Mouse (Mus musculus): Measurements from ENCODE around the gene Arl8a. TPM values are rescaled to one million over a fixed set of nuclear protein-coding genes. Genes with fewer than 3 reads are reported as not detected.

Arl8a gene
- polyA plus RNA-seq, 1 experiment = 51.4 TPM

DNA sequence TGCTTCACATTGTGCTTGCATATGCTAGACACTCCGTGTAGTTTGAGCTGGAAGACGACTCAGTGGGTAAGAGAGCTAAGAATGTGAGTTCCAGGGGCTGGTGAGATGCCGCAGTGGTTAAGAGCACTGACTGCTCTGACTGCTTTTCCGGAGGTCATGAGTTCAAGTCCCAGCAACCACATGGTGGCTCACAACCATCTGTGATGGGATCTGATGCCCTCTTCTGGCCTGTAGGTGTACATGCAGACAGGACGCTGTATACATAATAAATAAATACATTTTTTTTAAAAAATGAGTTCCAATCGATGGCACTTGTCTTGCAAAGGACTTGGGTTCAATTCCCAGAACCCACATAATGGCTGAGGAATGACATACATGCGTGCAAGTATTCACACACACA is 24.6 kb downstream of the Arl8a start:
- no peaks in the 10 kb centered on the region for H3K36me3 ChIP-seq (ENCODE audit: control insufficient read depth, insufficient read depth)
- no peak for TF ChIP-seq CEBPB (IDR thresholded peaks at IDR 0.05; ENCODE audit: low read depth)
- TF ChIP-seq MYOD1 (IDR thresholded peaks at IDR 0.05; ENCODE audit: control insufficient read depth, insufficient read length, low read depth) = no peak
- no peak for TF ChIP-seq MAX (IDR thresholded peaks at IDR 0.05)
- no peak for TF ChIP-seq MYOG (IDR thresholded peaks at IDR 0.05; ENCODE audit: control insufficient read depth, extremely low read depth, insufficient read length)
- TF ChIP-seq FOSL1 (IDR thresholded peaks at IDR 0.05; ENCODE audit: insufficient read depth, low read length, poor library complexity, severe bottlenecking) = no peak
- TF ChIP-seq CTCF (IDR thresholded peaks at IDR 0.05; ENCODE audit: control insufficient read depth, insufficient read depth, insufficient read length) = no peak
- TF ChIP-seq USF1 (IDR thresholded peaks at IDR 0.05; ENCODE audit: low read depth) = no peak
- H3K27me3 ChIP-seq (ENCODE audit: control insufficient read depth, insufficient read depth, insufficient read length) = peaks cover 3% of the 10 kb centered on the region
- no peaks in the 10 kb centered on the region for H3K79me2 ChIP-seq (ENCODE audit: control insufficient read depth, insufficient read depth)
- H3ac ChIP-seq (ENCODE audit: control insufficient read depth, insufficient read length, low read depth) = no peak overlapping the region
- H3K4me3 ChIP-seq (ENCODE audit: insufficient read depth, poor library complexity, severe bottlenecking) = no peak overlapping the region
- H3K79me3 ChIP-seq (ENCODE audit: low read depth) = no peaks in the 10 kb centered on the region

DNA sequence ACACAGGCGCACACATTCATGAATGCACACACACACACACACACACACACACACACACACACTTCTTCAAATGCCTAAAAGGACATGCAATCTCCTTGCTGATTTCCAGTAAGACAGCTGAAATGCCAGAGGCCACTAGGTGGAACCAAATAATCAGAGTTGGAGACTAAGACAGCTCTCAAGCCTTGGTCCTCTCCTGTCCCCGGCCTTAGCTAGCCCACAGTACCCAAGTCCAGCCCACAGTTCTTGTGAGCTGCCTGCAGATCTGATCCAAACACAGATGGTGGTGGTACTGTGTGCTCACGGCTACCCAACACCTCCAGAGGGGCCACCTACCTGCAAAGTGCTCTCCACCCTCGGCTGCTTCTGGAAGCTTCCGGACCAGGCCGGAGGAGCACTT is 25.4 kb downstream of the Arl8a start:
- Histone ChIP-seq H3K36me3 (ENCODE audit: control insufficient read depth, insufficient read depth) (no peaks in the 10 kb centered on the region), H3ac (ENCODE audit: control insufficient read depth, insufficient read length, low read depth) (no peak overlapping the region), H3K79me2 (ENCODE audit: control insufficient read depth, insufficient read depth) (no peaks in the 10 kb centered on the region), H3K27me3 (ENCODE audit: control insufficient read depth, insufficient read depth, insufficient read length) (peaks cover 2% of the 10 kb centered on the region), H3K4me3 (ENCODE audit: insufficient read depth, poor library complexity, severe bottlenecking) (no peak overlapping the region), H3K79me3 (ENCODE audit: low read depth) (no peaks in the 10 kb centered on the region)
- TF ChIP-seq MAX (IDR thresholded peaks at IDR 0.05) (no peak), MYOG (IDR thresholded peaks at IDR 0.05; ENCODE audit: control insufficient read depth, extremely low read depth, insufficient read length) (no peak), MYOD1 (IDR thresholded peaks at IDR 0.05; ENCODE audit: control insufficient read depth, insufficient read length, low read depth) (no peak), FOSL1 (IDR thresholded peaks at IDR 0.05; ENCODE audit: insufficient read depth, low read length, poor library complexity, severe bottlenecking) (no peak), USF1 (IDR thresholded peaks at IDR 0.05; ENCODE audit: low read depth) (no peak), CTCF (IDR thresholded peaks at IDR 0.05; ENCODE audit: control insufficient read depth, insufficient read depth, insufficient read length) (no peak), CEBPB (IDR thresholded peaks at IDR 0.05; ENCODE audit: low read depth) (no peak)

DNA sequence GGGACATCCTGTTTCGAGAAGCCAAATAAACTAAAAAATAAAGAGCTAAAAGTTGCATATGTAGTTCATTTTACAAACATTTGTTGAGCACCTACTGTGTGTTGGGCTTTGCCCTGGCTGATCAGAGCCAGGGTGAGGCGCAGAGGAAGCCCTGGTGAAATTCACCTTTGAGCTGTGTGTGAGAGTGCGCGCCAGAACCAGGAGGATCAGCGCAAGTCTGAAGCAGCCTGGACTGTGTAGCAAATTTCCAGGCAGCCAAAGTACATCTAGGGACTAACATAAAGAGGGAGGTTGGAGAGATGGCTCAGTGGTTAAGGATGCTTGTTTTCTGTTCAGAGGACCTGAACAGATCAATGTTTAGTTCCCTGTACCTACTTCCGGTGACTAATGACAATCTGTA is 26.7 kb downstream of the Arl8a start:
- H3ac ChIP-seq (ENCODE audit: control insufficient read depth, insufficient read length, low read depth) = no peak overlapping the region
- H3K4me3 ChIP-seq (ENCODE audit: insufficient read depth, poor library complexity, severe bottlenecking) = no peak overlapping the region
- H3K27me3 ChIP-seq (ENCODE audit: control insufficient read depth, insufficient read depth, insufficient read length) = no peaks in the 10 kb centered on the region
- H3K79me2 ChIP-seq (ENCODE audit: control insufficient read depth, insufficient read depth) = no peaks in the 10 kb centered on the region
- TF ChIP-seq MYOD1 (IDR thresholded peaks at IDR 0.05; ENCODE audit: control insufficient read depth, insufficient read length, low read depth) (no peak), CEBPB (IDR thresholded peaks at IDR 0.05; ENCODE audit: low read depth) (no peak), MYOG (IDR thresholded peaks at IDR 0.05; ENCODE audit: control insufficient read depth, extremely low read depth, insufficient read length) (no peak), USF1 (IDR thresholded peaks at IDR 0.05; ENCODE audit: low read depth) (no peak), MAX (IDR thresholded peaks at IDR 0.05) (no peak), CTCF (IDR thresholded peaks at IDR 0.05; ENCODE audit: control insufficient read depth, insufficient read depth, insufficient read length) (no peak), FOSL1 (IDR thresholded peaks at IDR 0.05; ENCODE audit: insufficient read depth, low read length, poor library complexity, severe bottlenecking) (no peak)
- H3K36me3 ChIP-seq (ENCODE audit: control insufficient read depth, insufficient read depth) = no peaks in the 10 kb centered on the region
- H3K79me3 ChIP-seq (ENCODE audit: low read depth) = no peaks in the 10 kb centered on the region

DNA sequence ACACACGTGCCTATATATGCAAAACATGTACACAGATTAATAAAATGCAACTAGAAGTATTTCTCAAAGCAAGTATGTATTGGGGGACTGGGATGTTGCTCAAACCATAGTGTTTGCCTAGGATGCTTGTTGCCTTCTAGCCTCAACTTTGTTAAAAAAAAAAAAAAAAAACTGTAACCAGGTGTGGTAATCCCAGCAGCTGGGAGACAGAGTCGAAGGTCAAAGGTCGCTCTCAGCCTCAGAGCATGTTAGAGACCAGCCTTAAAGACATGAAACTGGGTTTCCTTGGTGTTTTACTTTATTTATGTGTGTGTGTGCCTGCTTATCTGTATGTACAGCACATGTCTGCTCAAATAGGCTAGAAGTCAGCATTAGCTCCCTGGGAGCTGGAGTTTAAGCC is 28.6 kb downstream of the Arl8a start:
- Histone ChIP-seq H3K27me3 (ENCODE audit: control insufficient read depth, insufficient read depth, insufficient read length) (no peaks in the 10 kb centered on the region), H3K79me3 (ENCODE audit: low read depth) (no peaks in the 10 kb centered on the region), H3ac (ENCODE audit: control insufficient read depth, insufficient read length, low read depth) (no peak overlapping the region), H3K4me3 (ENCODE audit: insufficient read depth, poor library complexity, severe bottlenecking) (no peak overlapping the region), H3K36me3 (ENCODE audit: control insufficient read depth, insufficient read depth) (no peaks in the 10 kb centered on the region), H3K79me2 (ENCODE audit: control insufficient read depth, insufficient read depth) (no peaks in the 10 kb centered on the region)
- TF ChIP-seq CEBPB (IDR thresholded peaks at IDR 0.05; ENCODE audit: low read depth) (no peak), USF1 (IDR thresholded peaks at IDR 0.05; ENCODE audit: low read depth) (no peak)

DNA sequence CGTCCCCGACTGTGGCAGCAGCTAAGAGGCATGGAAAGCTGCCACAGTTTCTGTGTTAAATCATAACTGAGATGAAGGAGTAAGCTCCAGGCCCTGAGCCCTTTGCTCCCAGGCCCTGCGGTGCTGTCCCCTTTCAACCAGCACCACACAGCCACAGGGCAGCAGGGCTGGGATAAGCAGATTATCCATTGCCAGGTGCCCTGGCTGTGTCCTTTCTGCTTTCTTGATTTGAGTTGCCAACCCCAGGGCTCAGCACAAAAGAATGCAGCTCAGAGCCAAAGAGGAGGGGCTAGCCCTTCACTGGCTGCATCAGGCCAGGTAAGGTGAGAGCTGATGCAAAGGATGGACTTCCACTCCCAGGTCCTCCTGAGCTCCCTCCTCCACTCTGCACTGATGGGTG is 31.1 kb downstream of the Arl8a start:
- Histone ChIP-seq H3K36me3 (ENCODE audit: control insufficient read depth, insufficient read depth) (no peaks in the 10 kb centered on the region), H3K79me2 (ENCODE audit: control insufficient read depth, insufficient read depth) (no peaks in the 10 kb centered on the region), H3ac (ENCODE audit: control insufficient read depth, insufficient read length, low read depth) (no peak overlapping the region), H3K79me3 (ENCODE audit: low read depth) (no peaks in the 10 kb centered on the region), H3K4me3 (ENCODE audit: insufficient read depth, poor library complexity, severe bottlenecking) (no peak overlapping the region), H3K27me3 (ENCODE audit: control insufficient read depth, insufficient read depth, insufficient read length) (no peaks in the 10 kb centered on the region)
- TF ChIP-seq MYOG (IDR thresholded peaks at IDR 0.05; ENCODE audit: control insufficient read depth, extremely low read depth, insufficient read length) = no peak
- TF ChIP-seq CTCF (IDR thresholded peaks at IDR 0.05; ENCODE audit: control insufficient read depth, insufficient read depth, insufficient read length) = no peak
- TF ChIP-seq MAX (IDR thresholded peaks at IDR 0.05) = no peak
- TF ChIP-seq MYOD1 (IDR thresholded peaks at IDR 0.05; ENCODE audit: control insufficient read depth, insufficient read length, low read depth) = no peak
- TF ChIP-seq FOSL1 (IDR thresholded peaks at IDR 0.05; ENCODE audit: insufficient read depth, low read length, poor library complexity, severe bottlenecking) = no peak

DNA sequence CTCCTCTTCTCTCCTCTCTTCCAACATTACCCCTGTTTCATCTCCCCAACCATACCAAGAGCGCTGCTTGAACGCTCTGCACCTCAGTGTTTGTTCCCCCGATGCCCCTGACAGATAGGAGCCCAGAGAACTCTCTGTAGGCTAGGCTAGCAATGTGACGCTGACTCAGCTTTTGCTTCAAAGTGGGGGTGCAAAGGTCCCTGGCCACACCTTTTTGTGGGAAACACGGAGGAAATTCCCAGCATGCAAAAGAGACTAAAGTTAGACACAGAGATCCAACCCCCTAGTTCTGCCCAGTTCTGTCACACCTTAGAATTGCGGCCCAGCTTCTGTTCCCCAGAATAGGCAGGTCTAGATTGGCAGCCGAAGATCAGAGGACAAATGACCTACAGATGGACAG is 32.2 kb downstream of the Arl8a start:
- Histone ChIP-seq H3K4me3 (ENCODE audit: insufficient read depth, poor library complexity, severe bottlenecking) (no peak overlapping the region), H3K36me3 (ENCODE audit: control insufficient read depth, insufficient read depth) (no peaks in the 10 kb centered on the region), H3K79me3 (ENCODE audit: low read depth) (no peaks in the 10 kb centered on the region), H3K27me3 (ENCODE audit: control insufficient read depth, insufficient read depth, insufficient read length) (no peaks in the 10 kb centered on the region), H3ac (ENCODE audit: control insufficient read depth, insufficient read length, low read depth) (no peak overlapping the region), H3K79me2 (ENCODE audit: control insufficient read depth, insufficient read depth) (no peaks in the 10 kb centered on the region)
- TF ChIP-seq CEBPB (IDR thresholded peaks at IDR 0.05; ENCODE audit: low read depth) (no peak), MYOG (IDR thresholded peaks at IDR 0.05; ENCODE audit: control insufficient read depth, extremely low read depth, insufficient read length) (no peak)
